Mouse (Mus musculus) MEL (cell line): Measurements from ENCODE around the gene Calcb. TPM values are rescaled to one million over a fixed set of nuclear protein-coding genes. Genes with fewer than 3 reads are reported as not detected.

Experiments used
- DNase-seq: peaks from one replicate; pipeline ENCODE4 v3.0.0; 2011; ENCODE audit warnings: low read depth, low spot score
- H3K27ac ChIP-seq: 2 replicates; pipeline ENCODE4 v1.5.1; 2012; ENCODE audit warnings: low read depth, mild to moderate bottlenecking, control low read depth, low read length, moderate library complexity; ENCODE audit not compliant: control insufficient read depth
- H3K27me3 ChIP-seq, 2 experiments: fragments of 150-350 bp in 1 of 2; sonication (generic) in 1 of 2; 2 replicates each; pipeline ENCODE4 v1.6.1; 2012; ENCODE audit warnings: low read length in 2 of 2, mild to moderate bottlenecking in 2 of 2, improper control_type of control experiment in 1 of 2, moderate library complexity in 1 of 2; ENCODE audit not compliant: insufficient read depth in 2 of 2, control insufficient read depth in 1 of 2
- H3K36me3 ChIP-seq, 2 experiments: 2 replicates each; pipeline ENCODE4 v1.6.1; 2012 to 2014; ENCODE audit warnings: low read length in 2 of 2, improper control_type of control experiment in 1 of 2, inconsistent platforms in 1 of 2, mild to moderate bottlenecking in 1 of 2; ENCODE audit not compliant: insufficient read depth in 2 of 2, control insufficient read depth in 1 of 2
- H3K4me1 ChIP-seq, 2 experiments: fragments of 150-350 bp in 1 of 2; sonication (generic) in 1 of 2; 2 replicates each; pipeline ENCODE4 v1.6.1; 2012; ENCODE audit warnings: low read length in 2 of 2, improper control_type of control experiment in 1 of 2, mild to moderate bottlenecking in 1 of 2; ENCODE audit not compliant: insufficient read depth in 2 of 2, control insufficient read depth in 1 of 2
- H3K4me3 ChIP-seq, 2 experiments: fragments of 150-350 bp in 1 of 2; sonication (generic) in 1 of 2; 2 replicates each; pipeline ENCODE4 v1.5.1; 2012; ENCODE audit warnings: low read depth in 2 of 2, low read length in 2 of 2, mild to moderate bottlenecking in 2 of 2, moderate library complexity in 2 of 2, control low read depth in 1 of 2, improper control_type of control experiment in 1 of 2; ENCODE audit not compliant: control insufficient read depth in 1 of 2, insufficient read depth in 1 of 2
- H3K79me2 ChIP-seq: 2 replicates; pipeline ENCODE4 v1.6.1; 2012; ENCODE audit warnings: mild to moderate bottlenecking, low read length, moderate library complexity; ENCODE audit not compliant: control insufficient read depth, poor library complexity, insufficient read depth
- H3K9ac ChIP-seq: 2 replicates; pipeline ENCODE4 v1.6.1; 2012; ENCODE audit warnings: low read depth, mild to moderate bottlenecking, control low read depth, low read length, moderate library complexity; ENCODE audit not compliant: control insufficient read depth, poor library complexity, severe bottlenecking
- H3K9me3 ChIP-seq: fragments of 150-350 bp; sonication (generic); replicated peaks from 2 replicates; pipeline ENCODE4 v1.6.1; 2012; ENCODE audit warnings: mild to moderate bottlenecking, low read length, improper control_type of control experiment, moderate library complexity; ENCODE audit not compliant: insufficient read depth
- CHD1 ChIP-seq: IDR thresholded peaks from 2 replicates; pipeline ENCODE4 v1.6.1; 2012; ENCODE audit warnings: low read depth, mild to moderate bottlenecking, inconsistent platforms, low read length, improper control_type of control experiment
- CTCF ChIP-seq, 3 experiments: IDR thresholded peaks in 2 of 3; conservative IDR thresholded peaks in 1 of 3; 2 replicates each; pipeline ENCODE4 v1.5.1; 2011 to 2012; ENCODE audit warnings: low read length in 3 of 3, low read depth in 2 of 3, mild to moderate bottlenecking in 2 of 3, improper control_type of control experiment in 1 of 3, inconsistent platforms in 1 of 3, mixed read lengths in 1 of 3, moderate library complexity in 1 of 3; ENCODE audit not compliant: control insufficient read depth in 1 of 3, insufficient read depth in 1 of 3, poor library complexity in 1 of 3, severe bottlenecking in 1 of 3
- E2F4 ChIP-seq: IDR thresholded peaks from 2 replicates; pipeline ENCODE4 v1.6.1; 2011; ENCODE audit warnings: low read depth, low read length, improper control_type of control experiment, borderline replicate concordance
- GABPA ChIP-seq: IDR thresholded peaks from 2 replicates; pipeline ENCODE4 v1.6.1; 2012; ENCODE audit warnings: low read depth, mild to moderate bottlenecking, inconsistent platforms, low read length, improper control_type of control experiment, moderate library complexity
- HCFC1 ChIP-seq: IDR thresholded peaks from 2 replicates; pipeline ENCODE4 v1.6.1; 2012; ENCODE audit warnings: low read depth, mild to moderate bottlenecking, inconsistent platforms, low read length, improper control_type of control experiment, moderate library complexity
- JUND ChIP-seq: IDR thresholded peaks from 2 replicates; pipeline ENCODE4 v1.6.1; 2011; ENCODE audit warnings: low read depth, mild to moderate bottlenecking, improper control_type of control experiment, low read length
- MAFK ChIP-seq: IDR thresholded peaks from 2 replicates; pipeline ENCODE4 v1.6.1; 2011; ENCODE audit warnings: low read depth, mild to moderate bottlenecking, low read length, improper control_type of control experiment, borderline replicate concordance
- MAX ChIP-seq: IDR thresholded peaks from 2 replicates; pipeline ENCODE4 v1.6.1; 2011; ENCODE audit warnings: low read length, improper control_type of control experiment
- MAZ ChIP-seq: IDR thresholded peaks from 2 replicates; pipeline ENCODE4 v1.6.1; 2012; ENCODE audit warnings: low read depth, mild to moderate bottlenecking, inconsistent platforms, low read length, improper control_type of control experiment
- MXI1 ChIP-seq: IDR thresholded peaks from 2 replicates; pipeline ENCODE4 v1.6.1; 2011; ENCODE audit warnings: mild to moderate bottlenecking, low read depth, low read length, improper control_type of control experiment
- MYC ChIP-seq: IDR thresholded peaks from 2 replicates; pipeline ENCODE4 v1.6.1; 2011; ENCODE audit warnings: low read depth, mild to moderate bottlenecking, low read length, improper control_type of control experiment, moderate library complexity
- POLR2A ChIP-seq, 2 experiments: IDR thresholded peaks; 2 replicates each; pipeline ENCODE4 v1.6.1; 2011 to 2012; ENCODE audit warnings: low read length in 2 of 2, mild to moderate bottlenecking in 2 of 2, control low read depth in 1 of 2, improper control_type of control experiment in 1 of 2, low read depth in 1 of 2, moderate library complexity in 1 of 2; ENCODE audit not compliant: control insufficient read depth in 1 of 2, insufficient read depth in 1 of 2, poor library complexity in 1 of 2
- SMC3 ChIP-seq: IDR thresholded peaks from 2 replicates; pipeline ENCODE4 v1.6.1; 2011; ENCODE audit warnings: low read depth, low read length, improper control_type of control experiment
- TAL1 ChIP-seq: IDR thresholded peaks from 2 replicates; pipeline ENCODE4 v1.6.1; 2012; ENCODE audit warnings: mild to moderate bottlenecking, inconsistent platforms, low read length, moderate library complexity, mixed read lengths
- TBP ChIP-seq: IDR thresholded peaks from 2 replicates; pipeline ENCODE4 v1.8.0; 2011; ENCODE audit warnings: low read depth, low read length, improper control_type of control experiment
- TCF12 ChIP-seq: IDR thresholded peaks from 2 replicates; pipeline ENCODE4 v1.6.1; 2014; ENCODE audit warnings: low read depth, mild to moderate bottlenecking, inconsistent platforms, low read length, improper control_type of control experiment, moderate library complexity
- UBTF ChIP-seq: IDR thresholded peaks from 2 replicates; pipeline ENCODE4 v1.6.1; 2012; ENCODE audit warnings: low read depth, mild to moderate bottlenecking, inconsistent platforms, low read length, improper control_type of control experiment, moderate library complexity, borderline replicate concordance; ENCODE audit not compliant: insufficient read depth
- ZKSCAN1 ChIP-seq: IDR thresholded peaks from 2 replicates; pipeline ENCODE4 v1.6.1; 2012; ENCODE audit warnings: low read depth, mild to moderate bottlenecking, inconsistent platforms, low read length, improper control_type of control experiment, moderate library complexity
- ZMIZ1 ChIP-seq: IDR thresholded peaks from 2 replicates; pipeline ENCODE4 v1.6.1; 2012; ENCODE audit warnings: low read depth, mild to moderate bottlenecking, inconsistent platforms, low read length, improper control_type of control experiment, moderate library complexity
- polyA plus RNA-seq, 2 experiments: library from polyadenylated mRNA; stranded (reverse) in 1 of 2; unstranded in 1 of 2; fragments of >175 nt in 1 of 2; fragments of >200 nt in 1 of 2; gene quantifications; 2 replicates each; pipeline versions ENCODE4 v1.2.1 to v1.2.4; 2012; ENCODE audit warnings: low replicate concordance in 2 of 2, low read depth in 1 of 2; ENCODE audit not compliant: insufficient read length in 2 of 2, insufficient read depth in 1 of 2, missing spikeins in 1 of 2
- total RNA-seq: library from RNA; depleted of rRNA; stranded (reverse); fragments of 300-350 nt; gene quantifications from 2 replicates; pipeline ENCODE4 v1.2.3, GENCODE M21; 2012; rRNA removed

The Calcb gene
- total RNA-seq (not detected in 2 replicates), polyA plus RNA-seq (not detected)

GRCm38 (mm10) chr7:114718300-114718699 is at the start of gene Calcb:
Gene Calcb, plus strand, starts transcription at chr7:114718643.
- Histone ChIP-seq H3K79me2 (no peaks in the 10 kb centered on the region), H3K4me1 (no peaks in the 10 kb centered on the region), H3K27me3 (no peaks in the 10 kb centered on the region; a peak in 1 of 4 replicates), H3K36me3 (no peaks in the 10 kb centered on the region), H3K9ac (no peak within 1 kb of the TSS), H3K27ac (no peak within 1 kb of the TSS)
- DNase-seq: no peak
- TF ChIP-seq MYC (no peak), UBTF (no peak), CHD1 (no peak), POLR2A (IDR thresholded peaks at IDR 0.05; ENCODE audit: control insufficient read depth in 1 of 2, insufficient read depth in 1 of 2, low read depth in 1 of 2, low read length in 2 of 2, poor library complexity in 1 of 2) (no peak), GABPA (no peak), TBP (no peak), JUND (no peak), CTCF (IDR thresholded peaks at IDR 0.05 in 2 of 3, conservative IDR thresholded peaks at IDR 0.05 in 1 of 3; ENCODE audit: control insufficient read depth in 1 of 3, insufficient read depth in 1 of 3, low read depth in 2 of 3, low read length in 3 of 3, poor library complexity in 1 of 3, severe bottlenecking in 1 of 3) (no peak), MAX (no peak), HCFC1 (no peak), ZMIZ1 (no peak), ZKSCAN1 (no peak), TCF12 (no peak), TAL1 (no peak)
- TF ChIP-seq, all 39 proteins: peak for 0
- Histone ChIP-seq H3K4me3 (no peak within 1 kb of the TSS), H3K9me3 (no peaks in the 10 kb centered on the region)

GRCm38 (mm10) chr7:114671405-114671804 is 47.0 kb upstream of the Calcb start:
- no peaks in the 10 kb centered on the region for H3K79me2 ChIP-seq
- no peaks in the 10 kb centered on the region for H3K9me3 ChIP-seq
- no peak overlapping the region for H3K9ac ChIP-seq
- H3K27me3 ChIP-seq: peaks cover 0 to under 1% of the 10 kb centered on the region in 2 experiments; a peak in 1 of 4 replicates
- H3K36me3 ChIP-seq: no peaks in the 10 kb centered on the region; a peak in 1 of 4 replicates
- H3K4me1 ChIP-seq: no peaks in the 10 kb centered on the region; a peak in 1 of 4 replicates
- no peak overlapping the region for H3K27ac ChIP-seq
- H3K4me3 ChIP-seq: no peak overlapping the region
- DNase-seq: no peak
- TF ChIP-seq MAFK (no peak), HCFC1 (no peak), ZKSCAN1 (no peak), SMC3 (no peak), MXI1 (no peak), MAZ (no peak), E2F4 (no peak)
